Mouse (Mus musculus) MEL (cell line): ENCODE results near the gene Vgll1. TPM values are rescaled to one million over a fixed set of nuclear protein-coding genes. Genes with fewer than 3 reads are reported as not detected.

ENCODE experiments used
- DNase-seq: peaks from one replicate; pipeline ENCODE4 v3.0.0; 2011; ENCODE audit warnings: low read depth, low spot score
- H3K27ac ChIP-seq: 2 replicates; pipeline ENCODE4 v1.5.1; 2012; ENCODE audit warnings: low read depth, mild to moderate bottlenecking, control low read depth, low read length, moderate library complexity; ENCODE audit not compliant: control insufficient read depth
- H3K27me3 ChIP-seq, 2 experiments: fragments of 150-350 bp in 1 of 2; sonication (generic) in 1 of 2; 2 replicates each; pipeline ENCODE4 v1.6.1; 2012; ENCODE audit warnings: low read length in 2 of 2, mild to moderate bottlenecking in 2 of 2, improper control_type of control experiment in 1 of 2, moderate library complexity in 1 of 2; ENCODE audit not compliant: insufficient read depth in 2 of 2, control insufficient read depth in 1 of 2
- H3K36me3 ChIP-seq, 2 experiments: 2 replicates each; pipeline ENCODE4 v1.6.1; 2012 to 2014; ENCODE audit warnings: low read length in 2 of 2, improper control_type of control experiment in 1 of 2, inconsistent platforms in 1 of 2, mild to moderate bottlenecking in 1 of 2; ENCODE audit not compliant: insufficient read depth in 2 of 2, control insufficient read depth in 1 of 2
- H3K4me1 ChIP-seq, 2 experiments: fragments of 150-350 bp in 1 of 2; sonication (generic) in 1 of 2; 2 replicates each; pipeline ENCODE4 v1.6.1; 2012; ENCODE audit warnings: low read length in 2 of 2, improper control_type of control experiment in 1 of 2, mild to moderate bottlenecking in 1 of 2; ENCODE audit not compliant: insufficient read depth in 2 of 2, control insufficient read depth in 1 of 2
- H3K4me3 ChIP-seq, 2 experiments: fragments of 150-350 bp in 1 of 2; sonication (generic) in 1 of 2; 2 replicates each; pipeline ENCODE4 v1.5.1; 2012; ENCODE audit warnings: low read depth in 2 of 2, low read length in 2 of 2, mild to moderate bottlenecking in 2 of 2, moderate library complexity in 2 of 2, control low read depth in 1 of 2, improper control_type of control experiment in 1 of 2; ENCODE audit not compliant: control insufficient read depth in 1 of 2, insufficient read depth in 1 of 2
- H3K79me2 ChIP-seq: 2 replicates; pipeline ENCODE4 v1.6.1; 2012; ENCODE audit warnings: mild to moderate bottlenecking, low read length, moderate library complexity; ENCODE audit not compliant: control insufficient read depth, poor library complexity, insufficient read depth
- H3K9ac ChIP-seq: 2 replicates; pipeline ENCODE4 v1.6.1; 2012; ENCODE audit warnings: low read depth, mild to moderate bottlenecking, control low read depth, low read length, moderate library complexity; ENCODE audit not compliant: control insufficient read depth, poor library complexity, severe bottlenecking
- H3K9me3 ChIP-seq: fragments of 150-350 bp; sonication (generic); replicated peaks from 2 replicates; pipeline ENCODE4 v1.6.1; 2012; ENCODE audit warnings: mild to moderate bottlenecking, low read length, improper control_type of control experiment, moderate library complexity; ENCODE audit not compliant: insufficient read depth
- BHLHE40 ChIP-seq: IDR thresholded peaks from 2 replicates; pipeline ENCODE4 v1.6.1; 2012; ENCODE audit warnings: low read depth, mild to moderate bottlenecking, inconsistent platforms, low read length, improper control_type of control experiment, borderline replicate concordance
- CHD2 ChIP-seq: IDR thresholded peaks from 2 replicates; pipeline ENCODE4 v1.6.1; 2011; ENCODE audit warnings: low read length, improper control_type of control experiment
- CTCF ChIP-seq, 3 experiments: IDR thresholded peaks in 2 of 3; conservative IDR thresholded peaks in 1 of 3; 2 replicates each; pipeline ENCODE4 v1.5.1; 2011 to 2012; ENCODE audit warnings: low read length in 3 of 3, low read depth in 2 of 3, mild to moderate bottlenecking in 2 of 3, improper control_type of control experiment in 1 of 3, inconsistent platforms in 1 of 3, mixed read lengths in 1 of 3, moderate library complexity in 1 of 3; ENCODE audit not compliant: control insufficient read depth in 1 of 3, insufficient read depth in 1 of 3, poor library complexity in 1 of 3, severe bottlenecking in 1 of 3
- ELF1 ChIP-seq: IDR thresholded peaks from 2 replicates; pipeline ENCODE4 v1.6.1; 2014; ENCODE audit warnings: low read depth, mild to moderate bottlenecking, inconsistent platforms, low read length, improper control_type of control experiment, moderate library complexity
- EP300 ChIP-seq, 2 experiments: IDR thresholded peaks; 2 replicates each; pipeline ENCODE4 v1.6.1; 2011; ENCODE audit warnings: improper control_type of control experiment in 2 of 2, low read length in 2 of 2, low read depth in 1 of 2, mild to moderate bottlenecking in 1 of 2
- ETS1 ChIP-seq: IDR thresholded peaks from 2 replicates; pipeline ENCODE4 v1.6.1; 2012; ENCODE audit warnings: low read depth, mild to moderate bottlenecking, inconsistent platforms, low read length, improper control_type of control experiment, moderate library complexity
- GATA1 ChIP-seq: IDR thresholded peaks from 2 replicates; pipeline ENCODE4 v1.6.1; 2011; ENCODE audit warnings: low read depth, low read length, improper control_type of control experiment
- MAX ChIP-seq: IDR thresholded peaks from 2 replicates; pipeline ENCODE4 v1.6.1; 2011; ENCODE audit warnings: low read length, improper control_type of control experiment
- MYB ChIP-seq: IDR thresholded peaks from 2 replicates; pipeline ENCODE4 v1.6.1; 2011; ENCODE audit warnings: mild to moderate bottlenecking, low read depth, low read length, improper control_type of control experiment
- NELFE ChIP-seq: IDR thresholded peaks from 2 replicates; pipeline ENCODE4 v1.6.1; 2011; ENCODE audit warnings: low read depth, low read length, improper control_type of control experiment
- NRF1 ChIP-seq: IDR thresholded peaks from 2 replicates; pipeline ENCODE4 v1.6.1; 2014; ENCODE audit warnings: low read depth, mild to moderate bottlenecking, inconsistent platforms, low read length, improper control_type of control experiment, moderate library complexity; ENCODE audit not compliant: poor library complexity, insufficient read depth, severe bottlenecking
- POLR2A ChIP-seq, 2 experiments: IDR thresholded peaks; 2 replicates each; pipeline ENCODE4 v1.6.1; 2011 to 2012; ENCODE audit warnings: low read length in 2 of 2, mild to moderate bottlenecking in 2 of 2, control low read depth in 1 of 2, improper control_type of control experiment in 1 of 2, low read depth in 1 of 2, moderate library complexity in 1 of 2; ENCODE audit not compliant: control insufficient read depth in 1 of 2, insufficient read depth in 1 of 2, poor library complexity in 1 of 2
- POLR2AphosphoS2 ChIP-seq: IDR thresholded peaks from 2 replicates; pipeline ENCODE4 v1.6.1; 2011; ENCODE audit warnings: low read length, improper control_type of control experiment
- POLR2AphosphoS5 ChIP-seq: IDR thresholded peaks from 2 replicates; pipeline ENCODE4 v1.6.1; 2012; ENCODE audit warnings: low read depth, borderline replicate concordance, mild to moderate bottlenecking, inconsistent platforms, low read length, moderate library complexity, mixed read lengths
- SMC3 ChIP-seq: IDR thresholded peaks from 2 replicates; pipeline ENCODE4 v1.6.1; 2011; ENCODE audit warnings: low read depth, low read length, improper control_type of control experiment
- TBP ChIP-seq: IDR thresholded peaks from 2 replicates; pipeline ENCODE4 v1.8.0; 2011; ENCODE audit warnings: low read depth, low read length, improper control_type of control experiment
- TCF12 ChIP-seq: IDR thresholded peaks from 2 replicates; pipeline ENCODE4 v1.6.1; 2014; ENCODE audit warnings: low read depth, mild to moderate bottlenecking, inconsistent platforms, low read length, improper control_type of control experiment, moderate library complexity
- UBTF ChIP-seq: IDR thresholded peaks from 2 replicates; pipeline ENCODE4 v1.6.1; 2012; ENCODE audit warnings: low read depth, mild to moderate bottlenecking, inconsistent platforms, low read length, improper control_type of control experiment, moderate library complexity, borderline replicate concordance; ENCODE audit not compliant: insufficient read depth
- USF2 ChIP-seq, 2 experiments: IDR thresholded peaks; 2 replicates each; pipeline ENCODE4 v1.6.1; 2011 to 2012; ENCODE audit warnings: improper control_type of control experiment in 2 of 2, low read length in 2 of 2, borderline replicate concordance in 1 of 2, inconsistent platforms in 1 of 2, low read depth in 1 of 2, mild to moderate bottlenecking in 1 of 2; ENCODE audit not compliant: insufficient read depth in 1 of 2
- ZKSCAN1 ChIP-seq: IDR thresholded peaks from 2 replicates; pipeline ENCODE4 v1.6.1; 2012; ENCODE audit warnings: low read depth, mild to moderate bottlenecking, inconsistent platforms, low read length, improper control_type of control experiment, moderate library complexity
- polyA plus RNA-seq, 2 experiments: library from polyadenylated mRNA; stranded (reverse) in 1 of 2; unstranded in 1 of 2; fragments of >175 nt in 1 of 2; fragments of >200 nt in 1 of 2; gene quantifications; 2 replicates each; pipeline versions ENCODE4 v1.2.1 to v1.2.4; 2012; ENCODE audit warnings: low replicate concordance in 2 of 2, low read depth in 1 of 2; ENCODE audit not compliant: insufficient read length in 2 of 2, insufficient read depth in 1 of 2, missing spikeins in 1 of 2
- total RNA-seq: library from RNA; depleted of rRNA; stranded (reverse); fragments of 300-350 nt; gene quantifications from 2 replicates; pipeline ENCODE4 v1.2.3, GENCODE M21; 2012

Vgll1 gene
- total and polyA plus RNA-seq, 3 experiments, result not detected

DNA sequence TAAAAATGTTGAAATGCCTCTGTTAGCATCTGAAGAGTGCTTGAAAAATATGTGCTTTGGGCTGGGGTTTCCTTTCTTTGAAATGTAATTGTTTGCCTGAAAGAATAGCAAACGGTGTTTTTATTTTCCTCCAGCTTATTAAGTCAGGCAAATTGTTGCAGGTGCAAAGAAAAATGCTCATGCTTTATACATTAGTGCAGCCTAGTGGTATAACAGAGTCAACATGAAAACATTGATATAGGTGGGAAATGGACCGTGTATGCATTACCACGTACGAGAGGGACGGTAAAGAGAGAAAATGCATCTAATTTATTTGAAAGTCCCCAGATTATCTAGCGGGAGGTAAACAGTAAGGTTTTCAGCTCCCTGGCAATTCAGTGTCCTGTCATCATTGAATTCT, 44.0 kb upstream of the Vgll1 start:
- H3K79me2 ChIP-seq, result no peaks in the 10 kb centered on the region
- H3K9ac ChIP-seq, result no peak overlapping the region
- H3K27ac ChIP-seq, result no peak overlapping the region
- no peak for DNase-seq
- TF ChIP-seq ETS1 (no peak), SMC3 (no peak), TBP (no peak), TCF12 (no peak), MYB (no peak), UBTF (no peak), EP300 (IDR thresholded peaks at IDR 0.05; ENCODE audit: low read depth in 1 of 2, low read length in 2 of 2) (no peak), ELF1 (no peak), CHD2 (no peak), BHLHE40 (no peak), CTCF (IDR thresholded peaks at IDR 0.05 in 2 of 3, conservative IDR thresholded peaks at IDR 0.05 in 1 of 3; ENCODE audit: control insufficient read depth in 1 of 3, insufficient read depth in 1 of 3, low read depth in 2 of 3, low read length in 3 of 3, poor library complexity in 1 of 3, severe bottlenecking in 1 of 3) (no peak), NELFE (no peak), POLR2AphosphoS5 (no peak), POLR2A (IDR thresholded peaks at IDR 0.05; ENCODE audit: control insufficient read depth in 1 of 2, insufficient read depth in 1 of 2, low read depth in 1 of 2, low read length in 2 of 2, poor library complexity in 1 of 2) (no peak), ZKSCAN1 (no peak), GATA1 (no peak), USF2 (IDR thresholded peaks at IDR 0.05; ENCODE audit: borderline replicate concordance in 1 of 2, insufficient read depth in 1 of 2, low read depth in 1 of 2, low read length in 2 of 2) (no peak), MAX (no peak), POLR2AphosphoS2 (no peak), NRF1 (no peak)
- no peaks in the 10 kb centered on the region for H3K27me3 ChIP-seq
- no peaks in the 10 kb centered on the region for H3K9me3 ChIP-seq
- H3K4me1 ChIP-seq, result no peaks in the 10 kb centered on the region
- H3K36me3 ChIP-seq, result no peaks in the 10 kb centered on the region
- H3K4me3 ChIP-seq, result no peak overlapping the region

- no peaks in the 10 kb centered on the region for H3K27me3 ChIP-seq
- no peaks in the 10 kb centered on the region for H3K9me3 ChIP-seq
- H3K4me3 ChIP-seq, result peak overlapping the region; percentile 69 to 79
- no peaks in the 10 kb centered on the region for H3K4me1 ChIP-seq
- TF ChIP-seq UBTF, result no peak
- 0 out of 2 replicates have a peak, but pooled peaks have one; percentile 54 for TF ChIP-seq POLR2AphosphoS2
- TF ChIP-seq CTCF (IDR thresholded peaks at IDR 0.05 in 2 of 3, conservative IDR thresholded peaks at IDR 0.05 in 1 of 3; ENCODE audit: control insufficient read depth in 1 of 3, insufficient read depth in 1 of 3, low read depth in 2 of 3, low read length in 3 of 3, poor library complexity in 1 of 3, severe bottlenecking in 1 of 3), result no peak
- no peak for TF ChIP-seq USF2 (IDR thresholded peaks at IDR 0.05; ENCODE audit: borderline replicate concordance in 1 of 2, insufficient read depth in 1 of 2, low read depth in 1 of 2, low read length in 2 of 2)
- peaks cover 3% of the 10 kb centered on the region; the same call in 1 of the 2 replicates for H3K79me2 ChIP-seq
- peak overlapping the region; percentile 87 for H3K9ac ChIP-seq
- peak overlapping the region; percentile 92 for H3K27ac ChIP-seq
- peaks cover 0 to 2% of the 10 kb centered on the region in 2 experiments; a peak in 1 of 4 replicates for H3K36me3 ChIP-seq
- DNase-seq, result no peak
These were observed 35.1 kb upstream of the Vgll1 start for GRCm38 (mm10) chrX:57052848-57053173.
